Mouse (Mus musculus): ENCODE results near the gene B3galt6. TPM values are rescaled to one million over a fixed set of nuclear protein-coding genes. Genes with fewer than 3 reads are reported as not detected.

B3galt6 gene
- polyA plus RNA-seq, 1 experiment from 2014 or later = 18.2 TPM

DNA sequence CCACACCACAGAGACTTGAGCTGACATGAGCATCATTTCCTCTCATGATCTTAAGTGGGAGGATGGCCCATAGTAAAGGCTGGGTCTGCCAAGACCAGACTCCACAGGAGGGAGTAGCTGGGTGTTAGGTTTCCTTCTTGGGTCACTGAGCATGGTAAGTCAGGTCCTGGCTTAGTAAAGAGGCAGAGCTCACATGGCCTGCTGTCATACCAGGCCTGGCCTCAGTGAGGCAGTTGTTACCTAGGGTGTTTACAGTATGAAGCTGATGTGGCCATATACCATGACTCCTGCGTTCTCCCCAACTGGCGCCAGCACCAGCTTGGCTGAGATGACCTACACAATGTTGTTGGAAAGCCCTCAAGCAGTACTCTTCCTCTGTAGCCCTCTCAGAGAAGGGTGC, 19.2 kb downstream of the B3galt6 start:
- ATAC-seq (ENCODE audit: low FRiP score) (no peak), DNase-seq (ENCODE audit: low spot score) (no peak)
- WGBS = 84% methylated on average over 2 of the region's 2 CpGs
- Histone ChIP-seq H3K9me3 (ENCODE audit: control insufficient read depth, low read length) (no peaks in the 10 kb centered on the region), H3K27ac (ENCODE audit: low read depth, low read length) (no peak overlapping the region), H3K4me2 (replicated peaks; ENCODE audit: low read depth, low read length) (no peak overlapping the region), H3K36me3 (ENCODE audit: control insufficient read depth, insufficient read depth, low read length) (no peaks in the 10 kb centered on the region), H3K4me3 (ENCODE audit: low read depth, low read length) (no peak overlapping the region), H3K9ac (ENCODE audit: low read depth, low read length) (no peak overlapping the region), H3K27me3 (ENCODE audit: control insufficient read depth, insufficient read depth, low read length) (no peaks in the 10 kb centered on the region), H3K4me1 (replicated peaks; ENCODE audit: control insufficient read depth, insufficient read depth, low read length) (no peaks in the 10 kb centered on the region)

DNA sequence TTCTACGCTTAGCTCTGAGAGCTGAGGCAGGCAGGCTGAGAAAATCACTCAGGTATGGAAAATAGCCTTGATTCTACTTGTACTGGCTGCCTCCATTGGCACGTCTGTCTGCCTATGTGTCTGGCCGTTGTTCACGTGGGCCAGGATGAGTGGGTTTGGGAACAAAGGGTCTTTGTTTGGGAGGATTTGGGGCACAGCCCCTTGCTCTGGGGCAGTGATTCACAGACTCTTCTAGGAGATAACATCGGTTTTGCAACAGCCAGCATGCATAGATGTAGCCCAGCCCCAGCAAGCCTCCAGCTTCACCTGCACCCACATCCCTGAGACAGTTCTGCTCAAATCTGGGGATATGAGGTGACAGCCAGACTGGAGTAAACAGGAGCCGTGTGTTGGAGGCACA, 19.8 kb downstream of the B3galt6 start:
- no peaks in the 10 kb centered on the region for H3K27me3 ChIP-seq (ENCODE audit: control insufficient read depth, insufficient read depth, low read length)
- no peaks in the 10 kb centered on the region for H3K36me3 ChIP-seq (ENCODE audit: control insufficient read depth, insufficient read depth, low read length)
- no peak overlapping the region for H3K27ac ChIP-seq (ENCODE audit: low read depth, low read length)
- H3K4me3 ChIP-seq (ENCODE audit: low read depth, low read length) = no peak overlapping the region
- no peaks in the 10 kb centered on the region for H3K4me1 ChIP-seq (replicated peaks; ENCODE audit: control insufficient read depth, insufficient read depth, low read length)
- no peak overlapping the region for H3K9ac ChIP-seq (ENCODE audit: low read depth, low read length)
- ATAC-seq (ENCODE audit: low FRiP score) (no peak), DNase-seq (ENCODE audit: low spot score) (no peak)
- WGBS = 62% methylated on average over 6 of the region's 6 CpGs
- H3K4me2 ChIP-seq (replicated peaks; ENCODE audit: low read depth, low read length) = no peak overlapping the region
- H3K9me3 ChIP-seq (ENCODE audit: control insufficient read depth, low read length) = no peaks in the 10 kb centered on the region

DNA sequence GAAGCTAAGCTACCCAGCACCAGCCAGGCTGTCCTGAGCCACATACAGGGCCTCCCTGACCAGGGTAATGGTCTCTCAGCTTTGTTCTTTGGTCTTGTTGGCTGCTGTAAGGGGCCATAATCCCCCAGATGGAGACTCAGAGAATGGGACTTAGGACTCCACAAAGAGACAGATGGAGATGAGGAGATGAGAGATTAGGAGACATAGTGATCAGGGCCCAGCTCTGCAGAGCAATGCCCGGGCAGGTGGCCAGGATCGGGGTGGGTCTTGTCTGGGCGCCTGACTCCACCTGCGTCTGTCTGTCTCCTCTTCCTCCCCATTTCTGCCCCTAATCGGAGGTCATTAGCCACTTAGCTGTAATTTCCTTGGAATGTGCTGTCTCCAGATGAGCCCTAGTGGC, 22.2 kb downstream of the B3galt6 start:
- no peak for DNase-seq (ENCODE audit: low spot score)
- H3K27me3 ChIP-seq (ENCODE audit: control insufficient read depth, insufficient read depth, low read length) = no peaks in the 10 kb centered on the region
- H3K27ac ChIP-seq (ENCODE audit: low read depth, low read length) = no peak overlapping the region
- no peak overlapping the region for H3K4me2 ChIP-seq (replicated peaks; ENCODE audit: low read depth, low read length)
- WGBS = 92% methylated on average over 5 of the region's 5 CpGs
- no peak overlapping the region for H3K4me3 ChIP-seq (ENCODE audit: low read depth, low read length)
- no peaks in the 10 kb centered on the region for H3K4me1 ChIP-seq (replicated peaks; ENCODE audit: control insufficient read depth, insufficient read depth, low read length)
- ATAC-seq (ENCODE audit: low FRiP score) = no peak
- no peaks in the 10 kb centered on the region for H3K36me3 ChIP-seq (ENCODE audit: control insufficient read depth, insufficient read depth, low read length)
- no peak overlapping the region for H3K9ac ChIP-seq (ENCODE audit: low read depth, low read length)
- no peaks in the 10 kb centered on the region for H3K9me3 ChIP-seq (ENCODE audit: control insufficient read depth, low read length)

DNA sequence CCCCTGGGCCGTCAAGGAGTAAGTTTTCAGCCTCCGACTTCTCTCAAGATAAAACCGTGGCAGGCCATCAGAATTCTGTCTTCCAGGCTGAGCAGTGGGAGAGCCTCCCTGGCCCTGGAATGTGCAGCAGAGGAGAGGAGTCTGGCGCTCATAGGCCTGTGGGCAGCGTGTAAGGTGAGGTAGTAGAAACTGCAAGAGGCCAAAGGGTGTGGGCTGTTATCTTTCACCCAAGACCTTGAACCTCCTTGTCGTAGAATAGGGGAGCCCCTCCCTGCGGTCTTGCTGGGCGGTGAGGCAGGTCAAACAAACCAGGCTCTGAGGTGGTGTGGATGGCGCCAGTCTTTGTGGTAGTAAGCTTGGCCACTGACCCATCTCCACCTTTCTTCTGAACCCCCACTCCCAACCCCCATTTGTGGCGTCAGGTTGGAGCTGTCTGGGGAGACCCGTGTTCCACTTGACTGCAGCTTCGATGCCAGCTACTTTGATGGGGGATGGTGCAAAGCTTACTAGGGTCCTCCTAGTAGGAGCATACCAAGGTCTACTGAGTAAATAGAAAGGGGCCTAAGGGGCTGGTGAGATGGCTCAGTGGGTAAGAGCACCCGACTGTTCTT, 23.3 kb downstream of the B3galt6 start:
- H3K4me3 ChIP-seq (ENCODE audit: low read depth, low read length) = no peak overlapping the region
- H3K9me3 ChIP-seq (ENCODE audit: control insufficient read depth, low read length) = no peaks in the 10 kb centered on the region
- no peaks in the 10 kb centered on the region for H3K4me1 ChIP-seq (replicated peaks; ENCODE audit: control insufficient read depth, insufficient read depth, low read length)
- no peak for ATAC-seq (ENCODE audit: low FRiP score)
- no peak overlapping the region for H3K9ac ChIP-seq (ENCODE audit: low read depth, low read length)
- no peak overlapping the region for H3K27ac ChIP-seq (ENCODE audit: low read depth, low read length)
- H3K4me2 ChIP-seq (replicated peaks; ENCODE audit: low read depth, low read length) = no peak overlapping the region
- H3K36me3 ChIP-seq (ENCODE audit: control insufficient read depth, insufficient read depth, low read length) = no peaks in the 10 kb centered on the region
- DNase-seq (ENCODE audit: low spot score) = no peak
- no peaks in the 10 kb centered on the region for H3K27me3 ChIP-seq (ENCODE audit: control insufficient read depth, insufficient read depth, low read length)
- 86% methylated on average over 12 of the region's 13 CpGs for WGBS

DNA sequence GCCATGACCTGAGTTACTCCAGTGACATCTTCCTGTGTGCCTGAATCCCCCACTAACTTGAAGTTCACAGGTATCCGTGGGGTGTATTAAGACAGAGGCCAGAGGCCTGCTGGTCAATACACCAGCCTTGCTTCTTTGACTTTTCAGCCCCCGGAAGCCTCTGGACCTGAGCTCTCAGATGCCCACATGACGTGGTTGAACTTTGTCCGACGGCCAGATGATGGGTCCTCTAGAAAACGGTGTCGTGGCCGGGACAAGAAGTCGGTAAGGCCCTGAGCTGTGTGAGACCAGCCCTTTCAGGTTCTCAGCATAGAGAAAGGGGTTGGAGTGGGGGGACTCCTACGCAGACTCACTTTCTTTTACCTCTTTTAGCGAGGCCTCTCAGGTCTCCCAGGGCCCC, 28.1 kb downstream of the B3galt6 start:
- H3K9ac ChIP-seq (ENCODE audit: low read depth, low read length) = no peak overlapping the region
- no peaks in the 10 kb centered on the region for H3K9me3 ChIP-seq (ENCODE audit: control insufficient read depth, low read length)
- no peak overlapping the region for H3K27ac ChIP-seq (ENCODE audit: low read depth, low read length)
- 94% methylated on average over 11 of the region's 11 CpGs for WGBS
- H3K36me3 ChIP-seq (ENCODE audit: control insufficient read depth, insufficient read depth, low read length) = no peaks in the 10 kb centered on the region
- ATAC-seq (ENCODE audit: low FRiP score) = no peak
- no peak for DNase-seq (ENCODE audit: low spot score)
- no peaks in the 10 kb centered on the region for H3K27me3 ChIP-seq (ENCODE audit: control insufficient read depth, insufficient read depth, low read length)
- no peak overlapping the region for H3K4me3 ChIP-seq (ENCODE audit: low read depth, low read length)
- H3K4me1 ChIP-seq (replicated peaks; ENCODE audit: control insufficient read depth, insufficient read depth, low read length) = peaks cover 2% of the 10 kb centered on the region; the same call in 1 of the 2 replicates
- H3K4me2 ChIP-seq (replicated peaks; ENCODE audit: low read depth, low read length) = no peak overlapping the region

DNA sequence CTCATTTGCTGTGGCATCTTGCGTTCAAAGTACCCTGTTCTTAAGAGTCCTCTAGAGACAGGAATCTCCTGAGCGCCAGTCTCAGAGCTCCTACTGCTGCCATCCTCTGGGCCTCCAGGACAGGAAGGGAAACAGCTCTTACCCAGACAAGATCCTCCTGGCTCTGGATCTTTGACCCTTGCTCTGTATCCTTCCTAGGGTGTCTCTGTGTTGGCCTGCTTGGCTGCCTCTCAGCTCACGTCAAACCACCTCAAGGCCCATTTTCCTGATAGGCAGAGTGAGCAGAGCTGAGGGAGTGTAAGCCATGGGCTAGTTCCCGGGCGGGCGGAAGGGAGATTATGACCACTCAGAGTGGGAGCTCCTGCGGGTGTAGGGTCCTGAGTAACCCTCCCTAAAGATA, 29.3 kb downstream of the B3galt6 start:
- Histone ChIP-seq H3K27me3 (ENCODE audit: control insufficient read depth, insufficient read depth, low read length) (no peaks in the 10 kb centered on the region), H3K4me1 (replicated peaks; ENCODE audit: control insufficient read depth, insufficient read depth, low read length) (peaks cover 2% of the 10 kb centered on the region; the same call in 1 of the 2 replicates), H3K4me3 (ENCODE audit: low read depth, low read length) (peak overlapping the region; percentile 41), H3K9ac (ENCODE audit: low read depth, low read length) (peak overlapping the region; percentile 71; the same call in 1 of the 2 replicates), H3K4me2 (replicated peaks; ENCODE audit: low read depth, low read length) (peak overlapping the region; percentile 90; the same call in 1 of the 2 replicates), H3K27ac (ENCODE audit: low read depth, low read length) (no peak overlapping the region), H3K9me3 (ENCODE audit: control insufficient read depth, low read length) (no peaks in the 10 kb centered on the region), H3K36me3 (ENCODE audit: control insufficient read depth, insufficient read depth, low read length) (no peaks in the 10 kb centered on the region)
- DNase-seq (ENCODE audit: low spot score) (no peak), ATAC-seq (ENCODE audit: low FRiP score) (no peak)
- 58% methylated on average over 7 of the region's 7 CpGs for WGBS

DNA sequence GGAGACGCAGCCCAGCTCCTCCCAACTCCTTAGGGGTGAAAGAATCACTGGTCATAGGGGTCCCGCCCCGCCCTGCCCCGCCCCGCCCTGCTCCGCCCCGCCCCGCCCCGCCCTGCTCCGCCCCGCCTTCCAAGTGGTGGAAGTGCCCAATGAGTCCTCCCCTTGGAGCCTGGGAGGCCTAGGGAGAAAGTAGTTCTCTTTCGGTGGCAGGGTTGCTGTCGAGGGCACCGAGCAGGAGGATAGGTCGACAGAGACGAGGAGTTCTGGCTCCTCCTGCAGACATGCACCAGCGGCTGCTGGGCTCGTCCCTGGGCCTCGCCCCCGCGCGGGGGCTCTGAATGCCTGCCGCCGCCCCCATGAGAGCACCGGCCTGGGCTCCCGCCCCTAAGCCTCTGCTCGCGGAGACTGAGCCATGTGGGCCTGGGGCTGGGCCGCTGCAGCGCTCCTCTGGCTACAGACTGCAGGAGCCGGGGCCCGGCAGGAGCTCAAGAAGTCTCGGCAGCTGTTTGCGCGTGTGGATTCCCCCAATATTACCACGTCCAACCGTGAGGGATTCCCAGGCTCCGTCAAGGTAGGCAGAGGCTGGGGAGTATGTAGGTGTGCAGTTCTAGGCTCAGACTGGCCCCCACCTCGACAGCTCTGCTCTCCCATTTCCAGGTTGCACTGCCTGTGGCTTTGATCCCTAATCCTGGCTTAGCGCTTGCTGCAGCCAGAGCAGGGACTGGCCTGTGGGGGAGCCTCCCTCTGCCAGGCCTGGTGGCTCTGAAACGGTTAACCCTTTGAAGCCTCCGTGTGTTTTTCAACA, 30.1 kb downstream of the B3galt6 start, which contains the start of gene C1qtnf12:
C1qtnf12 (plus strand) TSS at position 152 of the 805 bp plus-strand sequence.
- H3K4me3 ChIP-seq (ENCODE audit: low read depth, low read length) = peak within 1 kb of the TSS; percentile 41

DNA sequence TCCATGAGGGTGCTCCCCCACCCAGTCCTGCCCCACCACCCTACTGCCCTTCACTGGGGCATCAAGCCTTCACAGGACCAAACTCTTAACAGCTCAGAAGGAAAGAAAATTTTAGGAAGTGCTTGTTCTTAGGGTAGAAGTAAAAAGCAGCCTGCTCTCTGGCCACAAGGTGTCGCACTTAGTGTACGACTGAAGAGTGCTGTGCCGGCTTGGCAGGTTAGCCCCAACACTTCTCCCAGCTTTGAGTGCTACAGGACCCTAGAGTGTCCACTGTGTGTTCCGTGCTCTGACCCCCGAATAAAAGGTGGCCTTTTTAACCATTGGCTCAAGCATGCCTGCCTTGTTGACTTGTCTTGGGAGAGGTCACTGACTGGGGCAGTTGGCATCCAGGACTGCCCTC, 33.2 kb downstream of the B3galt6 start:
- no peaks in the 10 kb centered on the region for H3K27me3 ChIP-seq (ENCODE audit: control insufficient read depth, insufficient read depth, low read length)
- H3K4me1 ChIP-seq (replicated peaks; ENCODE audit: control insufficient read depth, insufficient read depth, low read length) = peaks cover 2% of the 10 kb centered on the region; the same call in 1 of the 2 replicates
- H3K4me2 ChIP-seq (replicated peaks; ENCODE audit: low read depth, low read length) = no peak overlapping the region
- ATAC-seq (ENCODE audit: low FRiP score) (0 out of 2 replicates have a peak, but pooled peaks have one; percentile 49), DNase-seq (ENCODE audit: low spot score) (peak; percentile 87)
- no peaks in the 10 kb centered on the region for H3K9me3 ChIP-seq (ENCODE audit: control insufficient read depth, low read length)
- WGBS = 11% methylated on average over 5 of the region's 5 CpGs
- H3K36me3 ChIP-seq (ENCODE audit: control insufficient read depth, insufficient read depth, low read length) = no peaks in the 10 kb centered on the region
- H3K27ac ChIP-seq (ENCODE audit: low read depth, low read length) = no peak overlapping the region
- H3K4me3 ChIP-seq (ENCODE audit: low read depth, low read length) = no peak overlapping the region
- H3K9ac ChIP-seq (ENCODE audit: low read depth, low read length) = no peak overlapping the region

More for the DNA sequence above, 30.1 kb downstream of the B3galt6 start, which contains the start of gene C1qtnf12:
- H3K9ac ChIP-seq (ENCODE audit: low read depth, low read length) = peak within 1 kb of the TSS; percentile 71
- peaks cover 2% of the 10 kb centered on the region; the same call in 1 of the 2 replicates for H3K4me1 ChIP-seq (replicated peaks; ENCODE audit: control insufficient read depth, insufficient read depth, low read length)
- no peaks in the 10 kb centered on the region for H3K36me3 ChIP-seq (ENCODE audit: control insufficient read depth, insufficient read depth, low read length)
- WGBS = 1% methylated on average over 30 of the region's 42 CpGs
- H3K27me3 ChIP-seq (ENCODE audit: control insufficient read depth, insufficient read depth, low read length) = no peaks in the 10 kb centered on the region
- 0 out of 2 replicates have a peak within 1 kb of the TSS, but pooled peaks have one; percentile 10 for H3K27ac ChIP-seq (ENCODE audit: low read depth, low read length)
- peak within 1 kb of the TSS; percentile 90 for H3K4me2 ChIP-seq (replicated peaks; ENCODE audit: low read depth, low read length)
- peak; percentile 53 for DNase-seq (ENCODE audit: low spot score)
- H3K9me3 ChIP-seq (ENCODE audit: control insufficient read depth, low read length) = no peaks in the 10 kb centered on the region
- ATAC-seq (ENCODE audit: low FRiP score) = peak; percentile 79
